Mouse (Mus musculus) macrophage (primary cell): ENCODE measurements around the gene Tfrc. TPM values are rescaled to one million over a fixed set of nuclear protein-coding genes. Genes with fewer than 3 reads are reported as not detected.

ENCODE experiments used
- H3K27ac ChIP-seq: fragments of 350-480 bp; formaldehyde crosslinking; 2 replicates; pipeline ENCODE4 v1.9.0; 2021
- H3K36me3 ChIP-seq: fragments of 350-480 bp; formaldehyde crosslinking; 2 replicates; pipeline ENCODE4 v1.9.0; 2021; ENCODE audit errors: inconsistent target
- H3K4me3 ChIP-seq: fragments of 350-480 bp; formaldehyde crosslinking; 2 replicates; pipeline ENCODE4 v1.9.0; 2021; ENCODE audit errors: inconsistent target
- H3K79me2 ChIP-seq: fragments of 350-480 bp; formaldehyde crosslinking; 2 replicates; pipeline ENCODE4 v1.9.0; 2021; ENCODE audit errors: inconsistent target
- WGBS: methylation state at CpG from one replicate; pipeline ENCODE4 v1.1.7; 2026; ENCODE audit warnings: inconsistent platforms; ENCODE audit not compliant: missing documents; 5-methylcytosine and 5-hydroxymethylcytosine counted together
- polyA plus RNA-seq: library from polyadenylated mRNA; stranded (reverse); fragments of 250-400 nt; gene quantifications from 3 replicates; pipeline ENCODE4 v1.2.4, GENCODE M21; 2018; ENCODE audit warnings: inconsistent platforms

Gene Tfrc
- polyA plus RNA-seq, 1 experiment from 2014 or later, result 500 TPM

GRCm38 (mm10) chr16:32663231-32663858 is 54.6 kb downstream of the Tfrc start:
- Histone ChIP-seq H3K79me2 (no peaks in the 10 kb centered on the region), H3K4me3 (no peak overlapping the region), H3K36me3 (no peaks in the 10 kb centered on the region), H3K27ac (no peak overlapping the region)
- 88% methylated on average over 8 of the region's 9 CpGs for WGBS

- H3K36me3 ChIP-seq, result no peaks in the 10 kb centered on the region
- no peaks in the 10 kb centered on the region for H3K79me2 ChIP-seq
- 94% methylated on average over 2 of the region's 2 CpGs for WGBS
- no peak overlapping the region for H3K27ac ChIP-seq
- no peak overlapping the region for H3K4me3 ChIP-seq
Measured at GRCm38 (mm10) chr16:32664211-32664610, 55.5 kb downstream of the Tfrc start.

- Histone ChIP-seq H3K79me2 (no peaks in the 10 kb centered on the region), H3K27ac (no peak overlapping the region), H3K4me3 (no peak overlapping the region), H3K36me3 (no peaks in the 10 kb centered on the region)
- WGBS, result 44% methylated on average over 11 of the region's 11 CpGs
Measured at GRCm38 (mm10) chr16:32665851-32666665, 57.3 kb downstream of the Tfrc start.

- 89% methylated on average over 8 of the region's 9 CpGs for WGBS
- no peak overlapping the region for H3K27ac ChIP-seq
- H3K79me2 ChIP-seq, result no peaks in the 10 kb centered on the region
- H3K4me3 ChIP-seq, result no peak overlapping the region
- H3K36me3 ChIP-seq, result no peaks in the 10 kb centered on the region
Measured at GRCm38 (mm10) chr16:32666671-32667551, 58.2 kb downstream of the Tfrc start.

GRCm38 (mm10) chr16:32667552-32667872 is 58.8 kb downstream of the Tfrc start:
- WGBS, result 93% methylated on average over 3 of the region's 3 CpGs
- no peak overlapping the region for H3K4me3 ChIP-seq
- H3K36me3 ChIP-seq, result no peaks in the 10 kb centered on the region
- no peaks in the 10 kb centered on the region for H3K79me2 ChIP-seq
- no peak overlapping the region for H3K27ac ChIP-seq

- Histone ChIP-seq H3K79me2 (no peaks in the 10 kb centered on the region), H3K27ac (no peak overlapping the region), H3K36me3 (no peaks in the 10 kb centered on the region), H3K4me3 (no peak overlapping the region)
- 96% methylated on average over 10 of the region's 10 CpGs for WGBS
Measured at GRCm38 (mm10) chr16:32668030-32668429, 59.3 kb downstream of the Tfrc start.

- no peak overlapping the region for H3K4me3 ChIP-seq
- whole genome bisulfite sequencing, result 95% methylated on average over 4 of the region's 4 CpGs
- H3K27ac ChIP-seq, result no peak overlapping the region
- no peaks in the 10 kb centered on the region for H3K79me2 ChIP-seq
- no peaks in the 10 kb centered on the region for H3K36me3 ChIP-seq
Measured at GRCm38 (mm10) chr16:32668472-32668871, 59.8 kb downstream of the Tfrc start.

GRCm38 (mm10) chr16:32669243-32669642 is 60.5 kb downstream of the Tfrc start:
- 97% methylated on average over 10 of the region's 10 CpGs for WGBS
- Histone ChIP-seq H3K27ac (no peak overlapping the region), H3K4me3 (no peak overlapping the region), H3K79me2 (no peaks in the 10 kb centered on the region), H3K36me3 (no peaks in the 10 kb centered on the region)

- Histone ChIP-seq H3K4me3 (no peak overlapping the region), H3K36me3 (no peaks in the 10 kb centered on the region), H3K79me2 (no peaks in the 10 kb centered on the region), H3K27ac (no peak overlapping the region)
- WGBS, result 90% methylated on average over 7 of the region's 10 CpGs
Measured at GRCm38 (mm10) chr16:32670354-32671124, 61.8 kb downstream of the Tfrc start.

- no peak overlapping the region for H3K4me3 ChIP-seq
- H3K79me2 ChIP-seq, result no peaks in the 10 kb centered on the region
- WGBS, result 95% methylated on average over 12 of the region's 13 CpGs
- H3K27ac ChIP-seq, result no peak overlapping the region
- H3K36me3 ChIP-seq, result no peaks in the 10 kb centered on the region
Measured at GRCm38 (mm10) chr16:32671206-32671887, 62.6 kb downstream of the Tfrc start.

- Histone ChIP-seq H3K79me2 (no peaks in the 10 kb centered on the region), H3K4me3 (no peak overlapping the region), H3K27ac (no peak overlapping the region), H3K36me3 (no peaks in the 10 kb centered on the region)
- 95% methylated on average over 7 of the region's 7 CpGs for WGBS
Measured at GRCm38 (mm10) chr16:32672250-32672649, 63.5 kb downstream of the Tfrc start.

- 93% methylated on average over 12 of the region's 13 CpGs for WGBS
- Histone ChIP-seq H3K4me3 (no peak overlapping the region), H3K27ac (no peak overlapping the region), H3K36me3 (no peaks in the 10 kb centered on the region), H3K79me2 (no peaks in the 10 kb centered on the region)
Measured at GRCm38 (mm10) chr16:32672861-32673560, 64.3 kb downstream of the Tfrc start.

GRCm38 (mm10) chr16:32674121-32674740 is 65.5 kb downstream of the Tfrc start:
- H3K36me3 ChIP-seq, result no peaks in the 10 kb centered on the region
- WGBS, result 95% methylated on average over 16 of the region's 17 CpGs
- H3K4me3 ChIP-seq, result no peak overlapping the region
- no peaks in the 10 kb centered on the region for H3K79me2 ChIP-seq
- H3K27ac ChIP-seq, result no peak overlapping the region
